In the genomic region with DNA sequence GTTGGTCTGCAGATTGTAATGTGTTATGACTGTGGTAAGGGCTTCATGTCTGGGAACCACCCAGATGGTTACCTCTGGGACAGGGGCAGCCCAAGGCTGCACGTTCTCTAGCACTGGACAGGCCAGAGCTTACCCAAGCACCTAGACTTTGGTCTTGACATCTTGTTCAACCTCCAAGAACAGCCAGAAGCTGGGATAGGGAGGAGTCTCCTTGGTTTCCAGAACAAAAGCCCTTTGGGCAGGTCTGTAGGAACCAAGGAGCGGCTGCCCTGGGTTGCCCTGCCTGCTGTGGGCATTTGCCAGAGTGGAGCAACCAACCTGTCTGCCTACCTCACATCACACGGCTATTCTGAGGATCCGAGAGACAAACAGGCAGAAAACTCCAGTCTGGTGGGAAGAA, we compare ENCODE assay signal across 30 mouse cellular contexts. TPM values are rescaled to one million over a fixed set of nuclear protein-coding genes. Genes with fewer than 3 reads are reported as not detected.
DNase-seq lines count a peak whose midpoint lies in the region; ATAC-seq and TF ChIP-seq lines count a peak whose summit lies in the region.
"Had no signal": no experiment of that assay in that cellular context is flagged by ENCODE, and none has a peak within 500 bp of the region (broad histone marks: within the 10 kb centered on the region; RNA-seq: fewer than 3 reads in every experiment).

No protein-coding gene starts in this region.

- TF ChIP-seq POLR2A in kidney, adult 2 months (IDR thresholded peaks at IDR 0.05; ENCODE audit: low read depth, low read length) = no peak

- 80% methylated on average over 4 of the region's 4 CpGs for WGBS in heart, embryonic 10.5 days
- WGBS in kidney, adult 2 months = 73% methylated on average over 4 of the region's 4 CpGs
- 89% methylated on average over 4 of the region's 4 CpGs for WGBS in limb, embryonic 10.5 days
- WGBS in limb, embryonic 12.5 days = 89% methylated on average over 4 of the region's 4 CpGs

- peaks cover 18% of the 10 kb centered on the region for H3K27me3 ChIP-seq in heart, embryonic 10.5 days (ENCODE audit: insufficient read depth, poor library complexity, severe bottlenecking)
- no peaks in the 10 kb centered on the region for H3K27me3 ChIP-seq in kidney, adult 2 months (replicated peaks; ENCODE audit: control insufficient read depth, insufficient read depth, low read length)
- H3K27me3 ChIP-seq in limb, embryonic 10.5 days (ENCODE audit: low read depth, poor library complexity, severe bottlenecking) = peaks cover 36% of the 10 kb centered on the region
- H3K27me3 ChIP-seq in limb, embryonic 12.5 days = peaks cover 37% of the 10 kb centered on the region
- H3K27me3 ChIP-seq: CH12.LX; forebrain, embryonic 13.5 days; Patski had no signal

- DNase-seq in heart, embryonic 10.5 days (ENCODE audit: low spot score) = no peak
- no peak for DNase-seq in heart, postnatal 36 days
- peak; percentile 53 for DNase-seq in kidney, adult 2 months
- DNase-seq in kidney, postnatal 10 days = no peak
- no peak for DNase-seq in limb, embryonic 10.5 days (ENCODE audit: low spot score)
- no peak for DNase-seq in embryo, embryonic 9.5 days (ENCODE audit: extremely low spot score)
- DNase-seq: adrenal gland, postnatal 10 days; adrenal gland, postnatal 36 days; B cell, adult 2 months; cerebellum, adult 18-20 months; cerebellum, adult 9-10 months; cerebellum, postnatal 14 days; forebrain, postnatal 0 days; gastrocnemius, adult 2 months; gastrocnemius, postnatal 14 days; heart, adult 2 months; heart, postnatal 10 days; heart, postnatal 4 days had no signal

- no peaks in the 10 kb centered on the region for H3K9me3 ChIP-seq in heart, embryonic 10.5 days
- no peaks in the 10 kb centered on the region for H3K9me3 ChIP-seq in limb, embryonic 10.5 days (replicated peaks)
- peaks cover 4% of the 10 kb centered on the region; the same call in 1 of the 2 replicates for H3K9me3 ChIP-seq in limb, embryonic 12.5 days
- H3K9me3 ChIP-seq: embryonic facial prominence, embryonic 10.5 days; embryonic facial prominence, embryonic 13.5 days; forebrain, embryonic 13.5 days; heart, embryonic 15.5 days had no signal

- H3K4me2 ChIP-seq in limb, embryonic 12.5 days = no peak overlapping the region
- H3K4me2 ChIP-seq: embryonic facial prominence, embryonic 13.5 days; forebrain, embryonic 13.5 days; heart, embryonic 15.5 days; hindbrain, embryonic 14.5 days had no signal

- no peak for TF ChIP-seq CTCF in kidney, adult 2 months (conservative IDR thresholded peaks at IDR 0.05; ENCODE audit: insufficient read depth, insufficient read length, low read depth, low read length)

- peaks cover 86% of the 10 kb centered on the region for H3K4me1 ChIP-seq in heart, embryonic 10.5 days
- no peaks in the 10 kb centered on the region for H3K4me1 ChIP-seq in kidney, adult 2 months (ENCODE audit: control insufficient read depth, insufficient read depth, low read length)
- peaks cover 72% of the 10 kb centered on the region for H3K4me1 ChIP-seq in limb, embryonic 10.5 days
- peaks cover 54% of the 10 kb centered on the region for H3K4me1 ChIP-seq in limb, embryonic 12.5 days (replicated peaks)
- H3K4me1 ChIP-seq: embryonic facial prominence, embryonic 13.5 days had no signal

- intact Hi-C loops in heart, postnatal 36 days (cut with DNase I) = no loop called here

- H3K4me3 ChIP-seq in heart, embryonic 10.5 days = no peak overlapping the region
- H3K4me3 ChIP-seq in kidney, adult 2 months (ENCODE audit: insufficient read depth, low read depth, low read length) = no peak overlapping the region
- no peak overlapping the region for H3K4me3 ChIP-seq in limb, embryonic 10.5 days
- H3K4me3 ChIP-seq in limb, embryonic 12.5 days (replicated peaks) = no peak overlapping the region
- H3K4me3 ChIP-seq: embryonic facial prominence, embryonic 10.5 days; embryonic facial prominence, embryonic 13.5 days; erythroblast, embryonic 14.5 days; forebrain, embryonic 13.5 days; gastrocnemius, adult 2 months; heart, adult 2 months; heart, embryonic 15.5 days had no signal

- peak overlapping the region; percentile 82 for H3K27ac ChIP-seq in heart, embryonic 10.5 days
- H3K27ac ChIP-seq in kidney, adult 2 months (ENCODE audit: insufficient read depth, low read depth, low read length) = no peak overlapping the region
- peak overlapping the region; percentile 76 for H3K27ac ChIP-seq in limb, embryonic 10.5 days
- peak overlapping the region; percentile 89 for H3K27ac ChIP-seq in limb, embryonic 12.5 days
- H3K27ac ChIP-seq: embryonic facial prominence, embryonic 10.5 days; embryonic facial prominence, embryonic 13.5 days; forebrain, embryonic 13.5 days; gastrocnemius, adult 2 months; heart, adult 2 months; hindbrain, embryonic 14.5 days; hindbrain, postnatal 0 days had no signal

- H3K9ac ChIP-seq in limb, embryonic 12.5 days (replicated peaks) = no peak overlapping the region
- H3K9ac ChIP-seq: embryonic facial prominence, embryonic 13.5 days; forebrain, embryonic 13.5 days; forebrain, postnatal 0 days; heart, embryonic 15.5 days; hindbrain, embryonic 14.5 days had no signal

- no peak for ATAC-seq in limb, embryonic 12.5 days (ENCODE audit: insufficient number of reproducible peaks, insufficient read depth, low FRiP score, low TSS enrichment, low read depth)
- ATAC-seq: forebrain, embryonic 13.5 days; forebrain, postnatal 0 days; hindbrain, postnatal 0 days; inflammation-experienced regulatory T-cells, adult 6 months had no signal

- peaks cover 57% of the 10 kb centered on the region for H3K36me3 ChIP-seq in heart, embryonic 10.5 days
- H3K36me3 ChIP-seq in kidney, adult 2 months (ENCODE audit: control insufficient read depth, insufficient read depth, low read length) = no peaks in the 10 kb centered on the region
- peaks cover 15% of the 10 kb centered on the region for H3K36me3 ChIP-seq in limb, embryonic 10.5 days
- H3K36me3 ChIP-seq in limb, embryonic 12.5 days = peaks cover 19% of the 10 kb centered on the region
- H3K36me3 ChIP-seq: heart, embryonic 15.5 days had no signal

RNA-seq across cellular contexts. Expression of gene Crb2, which starts 21.0 kb away (rescaled TPM):
- polyA plus RNA-seq in heart, embryonic 10.5 days (2016; fragmentation: Nextera tagmentation; extraction: Ambion mirVana) = 15.2 and 18.5 TPM in 2 replicates
- total RNA-seq in heart, postnatal 36 days (2021) = 1 to 10 TPM in 1 of 2 experiments, under 1 TPM in 1; 0.97 to 1.0 TPM
- 2.7 and 3.0 TPM in 2 replicates for polyA plus RNA-seq in kidney, adult 2 months (2012; rRNA removed)
- 2.1 and 4.3 TPM in 2 replicates for polyA plus RNA-seq in limb, embryonic 10.5 days (2016; fragmentation: Nextera tagmentation; extraction: Ambion mirVana)
- 0.92 and 0.95 TPM in 2 replicates for polyA plus RNA-seq in limb, embryonic 12.5 days (2016; fragmentation: Nextera tagmentation; extraction: Ambion mirVana)
- total RNA-seq: gastrocnemius, adult 2 months had no signal
- polyA plus RNA-seq: erythroblast, embryonic 14.5 days; G1E; inflammation-experienced regulatory T-cells, adult 6 months had no signal
